Mouse (Mus musculus) kidney, adult 18-20 months (tissue): ENCODE results near the gene Gtpbp6.
"Not testable (repeated sequence)": the region's sequence is repeated elsewhere in the genome, so short reads cannot be mapped to it uniquely, and the experiment has no call there.

Experiments
- DNase-seq: peaks from one replicate; pipeline ENCODE4 v3.0.0; 2021

Gene Gtpbp6

GRCm38 (mm10) chr5:110107581-110108304 lies at the start of gene Gtpbp6:
Gene Gtpbp6 (minus strand): TSS chr5:110108197.
- DNase-seq = peak; percentile 93

DNA sequence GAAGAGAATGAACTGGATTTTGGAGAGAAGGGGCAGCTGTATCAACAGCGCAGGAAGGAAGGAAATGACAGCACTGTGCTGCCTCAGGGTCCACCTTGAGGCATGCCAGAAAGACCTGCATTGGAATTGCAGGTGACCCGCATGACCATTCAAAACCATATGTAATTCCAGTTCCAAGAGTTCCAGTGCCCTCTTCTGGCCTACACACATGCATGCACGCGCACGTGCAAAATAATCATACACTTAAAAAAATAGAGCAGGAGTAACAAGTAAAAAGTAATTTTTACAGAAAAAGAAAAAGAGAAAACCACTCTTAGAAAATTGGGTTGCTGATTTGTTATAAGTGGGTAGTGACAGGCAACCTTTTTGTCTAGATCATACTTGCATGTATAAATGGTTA lies 35.0 kb upstream of the Gtpbp6 start:
- DNase-seq = no peak

DNA sequence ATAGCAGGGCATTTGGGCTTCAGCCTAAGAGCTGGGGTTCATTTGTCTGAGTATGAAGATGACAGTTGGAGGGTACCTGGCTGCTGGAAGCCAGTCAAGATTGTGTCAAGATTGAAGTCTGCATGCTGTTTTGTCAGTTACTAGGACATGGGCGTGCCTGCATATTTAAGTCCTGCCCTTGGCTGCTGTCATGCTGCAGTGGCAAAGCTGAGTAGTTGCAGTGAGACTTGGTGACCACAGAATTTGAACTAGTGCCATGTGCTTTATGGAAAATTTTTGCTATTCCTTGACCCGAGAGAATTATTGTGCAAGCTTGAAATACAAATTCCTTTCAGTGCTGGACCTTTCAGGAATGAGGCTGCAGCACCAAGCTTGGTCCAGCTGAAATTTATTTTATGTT lies 34.3 kb upstream of the Gtpbp6 start:
- no peak for DNase-seq

DNA sequence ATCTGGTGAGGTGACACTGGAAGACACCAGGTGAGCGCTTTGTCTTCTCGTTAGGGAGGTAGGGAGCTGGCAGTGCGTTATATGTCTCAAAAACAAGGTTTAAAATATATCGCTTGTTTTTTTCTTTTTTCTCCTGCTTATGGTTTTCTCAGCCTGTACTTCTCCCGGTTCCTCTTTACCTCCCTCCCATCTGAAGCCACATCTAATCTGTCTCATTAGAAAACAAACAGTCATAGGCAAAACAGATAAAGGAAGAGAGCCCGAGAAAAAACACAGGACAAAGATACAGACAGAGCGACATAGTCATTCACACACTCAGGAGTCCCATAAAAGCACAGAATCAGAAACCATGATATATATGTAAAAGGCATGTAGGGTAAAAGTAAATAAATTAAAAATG lies 32.4 kb upstream of the Gtpbp6 start:
- no peak for DNase-seq

- DNase-seq = no peak
Measured at GRCm38 (mm10) chr5:110139325-110139724, 31.3 kb upstream of the Gtpbp6 start.

DNA sequence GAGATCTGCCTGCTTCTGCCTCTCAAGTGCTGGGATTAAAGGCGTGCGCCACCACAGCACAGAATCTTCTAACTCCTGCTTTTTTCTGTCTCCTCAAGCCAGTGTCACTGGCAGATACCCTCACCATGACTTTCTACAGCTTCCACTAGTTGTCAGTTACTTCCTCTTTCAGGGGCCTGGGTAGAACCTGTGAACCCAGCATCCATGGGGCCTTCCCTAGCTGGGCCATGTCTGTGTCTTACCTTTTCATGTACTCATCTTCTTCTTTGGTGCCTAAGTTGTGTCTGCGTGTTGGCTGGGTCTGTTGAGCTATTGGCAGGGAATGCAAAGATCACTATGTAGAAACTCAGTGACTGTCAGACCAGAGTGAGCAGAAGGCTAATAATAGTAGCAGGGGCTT lies 29.8 kb upstream of the Gtpbp6 start:
- DNase-seq = no peak

GRCm38 (mm10) chr5:110136087-110136464 lies 28.1 kb upstream of the Gtpbp6 start:
- DNase-seq = no peak

DNA sequence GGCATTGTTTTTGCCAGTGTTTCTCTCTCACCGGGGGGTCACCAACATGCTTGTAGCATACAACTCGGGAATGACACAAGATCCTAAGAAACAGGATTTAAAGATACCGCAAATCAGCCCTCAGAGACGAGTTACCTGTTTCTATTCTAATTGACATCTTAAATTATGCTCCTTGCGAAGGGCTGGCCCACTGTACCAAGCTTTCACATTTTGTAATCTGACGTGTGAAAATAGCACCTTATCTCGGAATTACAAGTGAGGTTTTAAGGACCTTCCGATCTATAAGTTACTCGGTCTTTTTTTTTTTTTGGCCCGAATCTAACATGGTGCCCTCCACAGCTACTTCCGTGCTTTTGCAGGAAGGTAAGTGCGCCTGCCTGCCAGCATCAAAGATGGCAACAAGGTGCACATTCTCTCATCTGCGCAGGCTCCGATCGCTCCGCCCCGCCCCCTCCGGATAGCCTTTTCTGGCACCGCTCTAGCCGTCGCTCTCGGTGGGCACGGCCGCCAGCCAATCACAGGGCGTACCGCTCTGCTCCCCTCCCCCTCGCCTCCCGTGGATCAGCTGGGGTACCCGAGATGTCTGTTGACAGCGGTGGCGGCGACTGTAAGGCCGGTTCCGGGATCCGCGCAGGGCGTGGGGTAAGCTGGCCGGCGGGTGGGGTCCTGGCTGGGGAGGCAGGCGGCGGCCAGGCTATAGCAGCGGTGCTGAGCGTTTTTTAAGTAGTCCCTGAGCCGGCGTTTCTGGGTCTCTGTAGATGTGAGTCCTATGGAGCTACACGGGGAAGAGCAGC lies 27.5 kb upstream of the Gtpbp6 start, which contains the start of gene Chfr:
Gene Chfr (plus strand): TSS at position 550 of the 794 bp plus-strand sequence.
- peak; percentile 99 for DNase-seq

DNA sequence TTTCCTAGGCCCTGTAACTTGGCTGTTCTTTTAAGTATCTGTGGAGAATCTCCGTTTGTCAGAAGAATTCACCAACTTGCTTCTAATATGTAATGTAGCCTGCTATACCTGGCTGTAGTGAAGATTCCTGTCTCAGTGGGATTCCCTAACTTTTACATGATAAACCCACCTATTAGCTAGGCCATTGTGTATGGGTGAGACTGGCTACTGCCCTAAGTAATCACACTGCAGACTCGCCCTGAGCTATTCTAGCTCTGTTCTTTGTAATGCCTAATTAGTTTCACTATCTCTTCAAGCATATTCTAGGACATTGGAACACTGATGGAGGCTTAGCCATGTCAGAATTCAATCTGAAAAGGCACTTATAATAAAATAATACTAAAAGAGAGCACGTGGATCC lies 14.4 kb upstream of the Gtpbp6 start:
- DNase-seq = not testable (repeated sequence)

- DNase-seq = peak; percentile 94
Measured at GRCm38 (mm10) chr5:110109991-110110441, 2.0 kb upstream of the Gtpbp6 start, which contains the start of gene Zfp605. Gene Zfp605 (plus strand): TSS chr5:110110092.

- no peak for DNase-seq
Measured at GRCm38 (mm10) chr5:110108305-110108628, 270 bp upstream of the Gtpbp6 start.

GRCm38 (mm10) chr5:110106901-110107564 lies 964 bp downstream of the Gtpbp6 start:
- DNase-seq = peak; percentile 29

GRCm38 (mm10) chr5:110106140-110106871 lies 1.7 kb downstream of the Gtpbp6 start:
- peak; percentile 2 for DNase-seq

- DNase-seq = no peak
Measured at GRCm38 (mm10) chr5:110104616-110105380, 3.2 kb downstream of the Gtpbp6 start.

- DNase-seq = no peak
Measured at GRCm38 (mm10) chr5:110103901-110104615, 3.9 kb downstream of the Gtpbp6 start.

DNA sequence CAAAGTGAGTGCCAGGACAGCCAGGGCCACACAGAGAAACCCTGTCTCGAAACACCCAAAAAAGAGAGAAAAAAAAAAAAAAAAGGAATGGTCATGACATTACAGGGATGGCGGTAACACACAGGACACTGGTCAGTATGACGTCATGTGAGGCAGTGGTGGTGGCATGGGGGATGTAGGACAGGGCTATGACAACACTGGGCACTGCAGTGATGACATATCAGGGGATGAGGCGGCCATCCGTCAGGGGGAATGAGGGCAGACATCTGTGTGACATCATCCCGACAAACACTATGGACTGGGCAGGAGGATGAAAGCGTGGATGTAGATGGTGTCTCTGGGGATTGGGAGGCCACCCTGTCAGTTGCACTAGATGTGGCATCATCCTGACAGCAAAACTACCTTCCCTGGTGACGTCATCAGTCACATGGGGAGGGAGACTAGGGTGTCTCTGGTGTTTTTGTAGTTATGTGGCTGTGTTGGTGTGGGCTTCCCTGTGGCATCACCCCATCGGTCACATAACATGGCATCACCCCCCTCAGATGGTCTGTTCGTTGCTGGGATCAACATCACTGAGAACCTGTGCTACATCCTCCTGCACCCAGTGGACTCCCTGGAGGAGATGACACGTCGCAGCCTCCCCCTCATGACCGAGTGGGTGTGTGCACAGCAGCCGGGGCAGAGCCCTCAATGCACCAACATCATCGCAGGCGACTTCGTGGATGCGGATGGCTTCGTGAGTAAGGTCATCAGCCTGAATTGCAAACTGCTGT lies 5.0 kb downstream of the Gtpbp6 start:
- DNase-seq = no peak

- no peak for DNase-seq
Measured at GRCm38 (mm10) chr5:110102429-110102828, 5.6 kb downstream of the Gtpbp6 start.

- DNase-seq = peak; percentile 47
Measured at GRCm38 (mm10) chr5:110101716-110102347, 6.2 kb downstream of the Gtpbp6 start.

GRCm38 (mm10) chr5:110100921-110101631 lies 6.9 kb downstream of the Gtpbp6 start:
- peak; percentile 28 for DNase-seq
